Mouse (Mus musculus): Measurements from ENCODE around the gene Prelid3b. TPM values are rescaled to one million over a fixed set of nuclear protein-coding genes. Genes with fewer than 3 reads are reported as not detected.
A peak's percentile ranks its signal among the peaks of the same experiment; 100 is the strongest.

The Prelid3b gene
- total RNA-seq, 2 experiments from 2014 or later: 119 to 168 TPM

GRCm38 (mm10) chr2:174436076-174436701 is 36.7 kb downstream of the Prelid3b start:
- ATAC-seq (replicated peaks; ENCODE audit: low FRiP score, low TSS enrichment, poor library complexity, severe bottlenecking): no peak

GRCm38 (mm10) chr2:174434943-174435342 is 37.9 kb downstream of the Prelid3b start:
- no peak for ATAC-seq (replicated peaks; ENCODE audit: low FRiP score, low TSS enrichment, poor library complexity, severe bottlenecking)

- no peak for ATAC-seq (replicated peaks; ENCODE audit: low FRiP score, low TSS enrichment, poor library complexity, severe bottlenecking)
Measured at GRCm38 (mm10) chr2:174428996-174429591, 43.8 kb downstream of the Prelid3b start.

DNA sequence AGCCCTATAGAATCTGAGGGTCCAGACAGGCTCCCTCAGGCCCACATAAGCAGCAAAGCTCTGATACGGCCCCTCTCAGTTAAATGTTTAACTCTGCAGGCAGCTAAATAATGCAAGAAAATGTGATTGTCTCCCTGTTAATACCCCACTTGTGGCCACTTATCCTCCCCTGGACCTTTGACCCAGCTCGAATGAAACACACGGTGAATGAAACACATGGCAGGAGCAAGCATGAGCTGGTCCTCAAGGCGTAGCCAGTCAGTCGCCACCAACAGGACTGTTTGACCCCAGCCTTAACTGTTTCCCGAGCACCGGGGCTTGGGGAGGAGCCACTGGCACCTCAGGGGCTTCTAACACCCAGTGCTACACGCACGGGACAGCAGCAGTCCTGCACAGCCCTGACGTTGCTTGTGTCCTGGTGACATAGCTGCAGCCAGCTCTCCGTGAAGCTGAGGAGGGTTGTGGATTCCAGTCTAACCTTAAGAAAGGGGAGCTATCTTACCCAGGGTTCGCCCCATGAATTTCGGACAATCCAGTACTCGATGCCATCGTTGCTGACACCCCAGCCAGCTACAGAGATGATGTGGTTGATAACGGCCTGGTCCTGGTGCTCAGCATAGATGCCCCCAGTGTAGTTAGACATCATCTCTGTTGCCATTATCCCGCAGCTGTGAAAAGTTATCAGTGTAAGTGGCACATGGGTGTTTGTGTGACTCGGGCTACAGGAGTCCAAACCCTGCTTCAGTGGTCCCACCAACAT is 44.6 kb downstream of the Prelid3b start:
- no peak for ATAC-seq (replicated peaks; ENCODE audit: low FRiP score, low TSS enrichment, poor library complexity, severe bottlenecking)

DNA sequence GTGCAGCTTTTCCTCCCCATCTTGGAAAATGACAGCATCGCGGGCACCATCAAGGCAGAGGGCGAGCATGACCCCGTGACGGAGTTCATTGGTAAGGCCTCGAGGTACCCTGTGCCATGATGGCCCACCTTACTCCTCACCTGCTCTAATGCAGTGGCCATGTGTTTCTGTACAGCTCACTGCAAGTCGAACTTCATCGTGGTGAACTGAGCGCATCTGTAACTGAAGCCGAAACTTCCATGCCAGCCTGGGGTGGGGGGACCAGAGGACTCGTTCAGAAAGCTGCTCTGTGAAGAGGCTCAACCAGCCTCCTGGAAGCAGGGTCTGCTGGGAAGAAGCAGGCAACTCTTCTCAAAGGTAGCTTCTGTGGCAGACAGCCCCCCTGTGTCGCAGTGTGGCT is 46.0 kb downstream of the Prelid3b start:
- no peak for ATAC-seq (replicated peaks; ENCODE audit: low FRiP score, low TSS enrichment, poor library complexity, severe bottlenecking)

DNA sequence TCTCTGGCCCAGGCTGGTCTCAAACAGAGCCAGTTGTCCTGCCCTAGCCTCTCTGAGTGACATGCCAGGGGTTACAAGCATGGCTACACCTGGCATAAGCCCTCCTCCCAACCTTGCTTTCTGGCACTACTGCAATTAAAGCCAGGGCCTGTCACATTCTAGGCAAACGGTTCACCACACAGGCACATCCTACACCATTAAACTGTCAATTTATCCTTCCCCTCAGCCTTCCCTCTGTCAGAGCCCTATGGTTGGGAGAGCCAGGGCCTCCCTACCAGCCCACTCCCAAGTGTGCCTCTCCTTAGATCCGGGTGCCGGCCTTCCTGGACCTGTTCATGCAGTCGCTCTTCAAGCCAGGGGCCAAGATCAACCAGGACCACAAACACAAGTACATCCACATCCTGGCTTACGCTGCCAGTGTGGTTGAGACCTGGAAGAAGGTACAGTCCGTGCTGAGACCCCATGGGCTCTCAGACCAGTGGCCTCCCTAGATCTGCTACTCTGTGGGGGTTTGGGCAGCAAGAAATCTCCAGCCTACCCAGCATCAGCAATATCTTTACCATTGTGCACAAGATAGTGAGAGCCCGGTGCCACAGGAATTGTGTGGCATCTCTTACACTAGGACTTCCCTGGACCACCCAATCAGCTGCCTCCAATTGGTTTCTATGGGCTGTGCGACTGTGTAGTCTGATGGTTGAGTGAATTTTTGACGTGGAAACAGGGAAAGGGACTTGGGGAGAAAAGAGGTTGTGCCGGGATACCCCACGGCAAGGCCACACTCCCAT is 48.4 kb downstream of the Prelid3b start:
- ATAC-seq (replicated peaks; ENCODE audit: low FRiP score, low TSS enrichment, poor library complexity, severe bottlenecking): no peak

- no peak for ATAC-seq (replicated peaks; ENCODE audit: low FRiP score, low TSS enrichment, poor library complexity, severe bottlenecking)
Measured at GRCm38 (mm10) chr2:174421107-174421506, 51.8 kb downstream of the Prelid3b start.

- peak; percentile 95 for ATAC-seq (replicated peaks; ENCODE audit: low FRiP score, low TSS enrichment, poor library complexity, severe bottlenecking)
Measured at GRCm38 (mm10) chr2:174415731-174416310, 57.1 kb downstream of the Prelid3b start, which contains the start of gene Nelfcd. Nelfcd (plus strand) TSS chr2:174415804.

Other genes with a start within 250 kb of the Prelid3b start
- gene Gnas, start 188.8 kb downstream of the Prelid3b start, total RNA-seq (2014; fragmentation: Nextera tagmentation): 439 and 465 TPM in 2 replicates
- gene Gnas, start 188.8 kb downstream of the Prelid3b start, total RNA-seq (2017): 227 and 273 TPM in 2 replicates
- 0.13 TPM in 1 of 2 replicates, not detected in the other for gene Gm20721, start 126.4 kb downstream of the Prelid3b start, total RNA-seq (2014; fragmentation: Nextera tagmentation)
- gene Gm20721, start 126.4 kb downstream of the Prelid3b start, total RNA-seq (2017): 2.7 and 5.7 TPM in 2 replicates
- 73.4 and 90.4 TPM in 2 replicates for gene Nelfcd, start 57.3 kb downstream of the Prelid3b start, total RNA-seq (2014; fragmentation: Nextera tagmentation)
- 49.0 and 50.4 TPM in 2 replicates for gene Nelfcd, start 57.3 kb downstream of the Prelid3b start, total RNA-seq (2017)
- 44.2 and 46.0 TPM in 2 replicates for gene Ctsz, start 34.0 kb downstream of the Prelid3b start, total RNA-seq (2014; fragmentation: Nextera tagmentation)
- 67.3 and 69.2 TPM in 2 replicates for gene Ctsz, start 34.0 kb downstream of the Prelid3b start, total RNA-seq (2017)
- not detected in 2 replicates for gene Tubb1, start 22.4 kb downstream of the Prelid3b start, total RNA-seq (2014; fragmentation: Nextera tagmentation)
- 1.5 and 3.5 TPM in 2 replicates for gene Tubb1, start 22.4 kb downstream of the Prelid3b start, total RNA-seq (2017)
- 794 and 967 TPM in 2 replicates for gene Atp5e, start 9.0 kb downstream of the Prelid3b start, total RNA-seq (2014; fragmentation: Nextera tagmentation)
- 188 and 249 TPM in 2 replicates for gene Atp5e, start 9.0 kb downstream of the Prelid3b start, total RNA-seq (2017)
- 8.0 and 9.4 TPM in 2 replicates for gene Zfp831, start 170.5 kb upstream of the Prelid3b start, total RNA-seq (2014; fragmentation: Nextera tagmentation)
- gene Zfp831, start 170.5 kb upstream of the Prelid3b start, total RNA-seq (2017): 4.0 and 4.7 TPM in 2 replicates

Data from megakaryocyte-erythroid progenitor cell, adult 5-6 weeks (primary cell).